Mouse (Mus musculus) embryonic stem cell, embryonic (primary cell): ENCODE measurements around the gene Ube2r2.

Experiments
- CTCF ChIA-PET, 4 experiments: fragments of 300-600 bp in 2 of 4; fragments of 350-600 bp in 2 of 4; sonication (Branson Sonifier 250); formaldehyde crosslinking; loops; one replicate each; lab custom pipeline; 2022; ENCODE audit warnings: inconsistent platforms in 2 of 4; lab: Charles Lee
- POLR2A ChIA-PET, 4 experiments: fragments of 300-600 bp in 2 of 4; fragments of 350-600 bp in 2 of 4; sonication (Branson Sonifier 250); formaldehyde crosslinking; loops; one replicate each; lab custom pipeline; 2022; ENCODE audit warnings: antibody characterized with exemption in 4 of 4, inconsistent platforms in 1 of 4; lab: Charles Lee

Ube2r2 gene

GRCm38 (mm10) chr4:41136811-41137210 is 1.3 kb downstream of the Ube2r2 start:
- ChIA-PET POLR2A (interaction anchor here in 3 of 4 experiments (0.6 to 3.4 kb wide), 34 partner anchors 8 to 430 kb away, joined by 3 to 22 read pairs (median 4); partner anchors contain the start of genes Nol6 (in 2 of the 3), Ubap2 (in 2 of the 3), Aqp3 (in 1 of the 3) and Dcaf12 (in 1 of the 3)), CTCF (interaction anchor here (0.7 to 1.5 kb wide), 5 partner anchors 9 to 368 kb away, joined by 3 to 13 read pairs (median 3); partner anchors contain the start of gene Aqp3 (in 1 of the 4))

DNA sequence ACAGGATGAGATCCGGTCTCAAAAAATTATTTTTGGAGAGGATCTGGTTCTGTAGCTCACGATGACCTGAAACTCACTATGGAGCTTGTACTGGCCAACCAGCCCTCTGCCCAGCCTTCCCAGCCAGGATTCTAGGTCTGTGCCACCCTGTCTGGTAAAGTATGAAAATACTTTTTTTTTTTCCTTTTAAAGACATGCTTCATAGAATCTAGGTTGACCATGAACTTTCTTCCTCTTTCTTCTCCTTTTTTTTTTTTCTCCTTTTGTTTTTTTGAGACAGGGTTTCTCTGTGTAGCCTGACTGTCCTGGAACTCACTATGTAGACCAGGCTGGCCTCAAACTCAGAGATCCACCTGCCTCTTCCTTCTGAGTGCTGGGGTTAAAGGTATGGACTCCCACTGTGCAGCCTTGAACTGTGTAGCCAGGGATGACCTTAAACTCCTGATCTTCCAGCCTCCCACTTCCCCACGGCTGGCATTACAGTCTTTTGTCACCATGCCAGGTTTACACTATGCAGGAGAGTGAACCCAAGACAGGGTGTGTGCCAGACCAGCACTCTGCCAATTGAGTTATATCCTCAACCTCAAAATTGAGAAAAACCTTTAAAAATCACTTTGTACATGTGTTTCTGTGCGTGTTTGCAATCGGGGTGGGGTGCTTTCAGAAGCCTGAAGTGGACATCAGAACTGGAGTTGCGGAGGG is 4.8 kb downstream of the Ube2r2 start:
- POLR2A ChIA-PET, result interaction anchor here (0.6 to 3.3 kb wide), 11 partner anchors 9 to 82 kb away, joined by 3 to 21 read pairs (median 6); partner anchors contain the start of gene Nol6 (in 1 of the 4)
- CTCF ChIA-PET, result interaction anchor here in 2 of 4 experiments (1.0 to 3.1 kb wide), 3 partner anchors 14 to 26 kb away, joined by 3 to 18 read pairs (median 4); no protein-coding TSS in a partner anchor

DNA sequence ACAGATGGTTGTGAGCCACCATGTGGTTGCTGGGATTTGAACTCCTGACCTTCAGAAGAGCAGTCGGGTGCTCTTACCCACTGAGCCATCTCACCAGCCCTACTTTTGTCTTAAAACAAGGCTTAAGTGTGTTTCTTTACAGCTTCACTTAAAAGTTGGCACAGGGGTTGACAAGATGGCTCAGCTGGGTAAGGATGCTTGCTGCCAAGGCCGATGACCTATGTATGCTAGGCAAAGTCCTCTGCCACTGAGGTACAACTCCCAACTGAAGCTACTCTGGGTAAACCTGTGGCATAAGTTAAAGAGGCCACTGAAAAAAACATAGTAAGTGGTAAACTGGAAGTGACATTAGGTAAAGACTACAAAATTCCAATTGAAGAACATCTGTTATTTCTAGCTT is 7.1 kb downstream of the Ube2r2 start:
- CTCF ChIA-PET, result interaction anchor here (0.6 to 3.1 kb wide), 9 partner anchors 11 to 361 kb away, joined by 3 to 18 read pairs (median 4); partner anchors contain the start of gene Ubap1 (in 1 of the 4)
- POLR2A ChIA-PET, result interaction anchor here (0.5 to 6.5 kb wide), 22 partner anchors 8 to 229 kb away, joined by 3 to 57 read pairs (median 4); partner anchors contain the start of gene Nol6 (in 3 of the 4)

DNA sequence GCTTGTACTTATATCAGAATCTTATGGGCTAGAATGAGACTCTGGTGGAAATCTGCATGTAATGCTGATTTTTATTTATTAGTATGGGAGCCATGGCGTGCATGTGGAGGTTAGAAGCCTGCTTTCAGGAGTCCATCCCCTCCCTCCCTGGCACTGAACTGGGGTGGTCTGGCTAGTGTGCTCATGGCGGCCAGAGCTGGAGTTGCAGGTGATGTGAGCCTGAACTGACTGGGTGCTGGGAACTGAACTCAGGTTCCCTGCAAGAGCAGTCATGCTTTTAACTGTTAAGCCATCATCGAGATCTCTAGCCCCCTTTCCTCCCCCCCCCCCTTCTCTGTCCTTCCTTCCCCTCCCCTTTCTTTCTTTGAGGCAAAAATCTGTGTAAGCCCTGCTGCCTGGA is 14.3 kb downstream of the Ube2r2 start:
- ChIA-PET POLR2A (interaction anchor here in 2 of 4 experiments (0.6 to 2.7 kb wide), 12 partner anchors 8 to 558 kb away, joined by 3 to 11 read pairs (median 4); partner anchors contain the start of gene Nol6 (in 1 of the 2)), CTCF (interaction anchor here in 3 of 4 experiments (0.5 to 2.5 kb wide), 9 partner anchors 12 to 528 kb away, joined by 3 to 9 read pairs (median 3); no protein-coding TSS in a partner anchor)

DNA sequence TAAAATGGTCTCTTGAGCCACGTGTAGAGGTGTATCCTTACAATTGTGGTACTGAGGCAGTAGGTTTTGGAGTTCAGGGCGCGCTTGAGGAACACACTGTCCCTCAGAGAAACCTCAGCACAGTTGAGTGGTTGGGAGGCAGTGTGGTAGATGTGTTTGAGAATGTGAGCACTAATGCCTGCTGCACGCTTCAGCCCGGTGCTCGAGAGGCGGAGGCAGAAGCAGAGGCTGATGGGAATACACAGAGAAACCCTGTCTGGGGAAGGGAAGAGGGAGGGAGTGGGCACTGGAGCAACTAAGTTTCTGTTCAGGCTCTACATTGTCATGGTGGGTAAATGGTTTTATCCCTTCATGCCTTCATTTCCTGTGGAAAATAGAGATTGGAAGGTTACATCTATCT is 15.6 kb downstream of the Ube2r2 start:
- CTCF ChIA-PET, result interaction anchor here in 2 of 4 experiments (3.0 to 5.0 kb wide), 2 partner anchors 14 kb away, joined by 20 to 36 read pairs; no protein-coding TSS in a partner anchor

GRCm38 (mm10) chr4:41153146-41153545 is 17.6 kb downstream of the Ube2r2 start:
- CTCF ChIA-PET, result interaction anchor here (0.6 to 5.0 kb wide), 13 partner anchors 9 to 580 kb away, joined by 3 to 36 read pairs (median 4); partner anchors contain the start of gene Nol6 (in 1 of the 4)
- POLR2A ChIA-PET, result interaction anchor here (0.6 to 8.1 kb wide), 25 partner anchors 9 to 244 kb away, joined by 3 to 70 read pairs (median 4); partner anchors contain the start of gene Nol6 (in 2 of the 4)

More for the DNA sequence above, 15.6 kb downstream of the Ube2r2 start:
- POLR2A ChIA-PET, result interaction anchor here in 2 of 4 experiments (1.0 to 4.5 kb wide), 7 partner anchors 9 to 40 kb away, joined by 3 to 70 read pairs (median 8); no protein-coding TSS in a partner anchor

- ChIA-PET POLR2A (interaction anchor here in 3 of 4 experiments (0.7 to 8.1 kb wide), 29 partner anchors 8 to 329 kb away, joined by 3 to 57 read pairs (median 5); partner anchors contain the start of genes Nol6 (in 2 of the 3), Aqp3 (in 1 of the 3), Ubap1 (in 1 of the 3) and Ubap2 (in 1 of the 3)), CTCF (interaction anchor here (0.7 to 2.1 kb wide), 13 partner anchors 8 to 1833 kb away, joined by 3 to 11 read pairs (median 3); partner anchors contain the start of gene Fam219a (in 1 of the 4))
Measured at GRCm38 (mm10) chr4:41156961-41157360, 21.4 kb downstream of the Ube2r2 start.

DNA sequence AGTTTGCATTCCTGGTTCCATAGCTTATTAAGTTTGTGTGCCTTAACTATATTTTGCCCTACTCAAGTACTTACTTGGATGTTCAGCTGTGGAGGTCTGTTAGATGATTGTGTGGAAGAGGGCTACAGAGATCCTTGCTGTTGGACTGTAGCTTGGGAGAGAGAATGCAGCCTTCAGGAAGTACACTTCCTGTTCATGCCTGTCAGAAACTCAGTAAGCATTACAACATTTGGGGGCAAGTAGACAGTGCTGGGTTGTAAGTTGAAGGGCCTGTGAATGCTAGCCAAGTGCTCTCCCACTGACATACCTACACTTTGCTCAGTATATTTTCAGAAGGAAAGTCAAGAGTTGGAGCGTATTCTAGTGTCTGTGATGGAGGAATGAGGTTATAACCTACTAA is 22.7 kb downstream of the Ube2r2 start:
- ChIA-PET POLR2A (interaction anchor here in 2 of 4 experiments (0.6 to 8.1 kb wide), 13 partner anchors 7 to 50 kb away, joined by 3 to 57 read pairs (median 6); partner anchors contain the start of genes Nol6 (in 1 of the 2) and Ube2r2 (in 1 of the 2)), CTCF (interaction anchor here in 2 of 4 experiments (1.1 to 1.8 kb wide), 4 partner anchors 17 to 108 kb away, joined by 3 to 5 read pairs (median 3); no protein-coding TSS in a partner anchor)

DNA sequence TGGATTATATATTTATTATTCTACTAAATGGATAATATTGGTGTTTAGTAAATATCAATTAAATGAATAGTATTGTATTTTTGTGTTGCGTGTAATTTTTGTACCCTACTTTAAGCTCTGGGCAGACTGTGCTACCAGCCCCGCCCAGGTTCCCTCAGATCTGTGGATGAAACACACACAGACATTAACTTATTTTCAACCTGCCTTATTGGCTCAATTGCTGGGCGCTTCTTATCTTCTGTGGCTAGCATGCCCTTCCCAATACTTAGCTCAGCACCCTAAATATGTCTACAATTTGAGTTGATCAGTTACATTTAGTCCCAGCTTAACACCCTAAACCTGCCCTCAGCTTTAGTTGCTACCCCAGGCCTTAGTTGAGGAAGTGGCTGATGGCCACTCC is 25.7 kb downstream of the Ube2r2 start:
- ChIA-PET CTCF (interaction anchor here in 1 of 4 experiments (1.1 kb wide), 1 partner anchor 16 kb away, joined by 3 read pairs; no protein-coding TSS in a partner anchor), POLR2A (interaction anchor here in 2 of 4 experiments (0.6 to 6.4 kb wide), 12 partner anchors 8 to 114 kb away, joined by 3 to 70 read pairs (median 4); partner anchors contain the start of genes Nol6 (in 2 of the 2), Aqp3 (in 1 of the 2), Ubap2 (in 1 of the 2) and Ube2r2 (in 1 of the 2))

GRCm38 (mm10) chr4:41164974-41165373 is 29.4 kb downstream of the Ube2r2 start:
- CTCF ChIA-PET, result interaction anchor here (0.6 to 4.0 kb wide), 37 partner anchors 8 to 377 kb away, joined by 3 to 40 read pairs (median 5); partner anchors contain the start of gene Nol6 (in 1 of the 4)
- POLR2A ChIA-PET, result interaction anchor here (0.6 to 6.4 kb wide), 53 partner anchors 8 to 381 kb away, joined by 3 to 70 read pairs (median 4); partner anchors contain the start of genes Nol6 (in 2 of the 4) and Ubap1 (in 1 of the 4)

- CTCF ChIA-PET, result interaction anchor here (0.6 to 4.0 kb wide), 48 partner anchors 9 to 337 kb away, joined by 3 to 40 read pairs (median 4); partner anchors contain the start of genes Nol6 (in 3 of the 4) and AI464131 (in 1 of the 4)
- POLR2A ChIA-PET, result interaction anchor here (0.6 to 6.4 kb wide), 47 partner anchors 9 to 117 kb away, joined by 3 to 70 read pairs (median 5); partner anchors contain the start of genes Nol6 (in 2 of the 4) and Ubap2 (in 1 of the 4)
Measured at GRCm38 (mm10) chr4:41165693-41166475, 30.3 kb downstream of the Ube2r2 start.

DNA sequence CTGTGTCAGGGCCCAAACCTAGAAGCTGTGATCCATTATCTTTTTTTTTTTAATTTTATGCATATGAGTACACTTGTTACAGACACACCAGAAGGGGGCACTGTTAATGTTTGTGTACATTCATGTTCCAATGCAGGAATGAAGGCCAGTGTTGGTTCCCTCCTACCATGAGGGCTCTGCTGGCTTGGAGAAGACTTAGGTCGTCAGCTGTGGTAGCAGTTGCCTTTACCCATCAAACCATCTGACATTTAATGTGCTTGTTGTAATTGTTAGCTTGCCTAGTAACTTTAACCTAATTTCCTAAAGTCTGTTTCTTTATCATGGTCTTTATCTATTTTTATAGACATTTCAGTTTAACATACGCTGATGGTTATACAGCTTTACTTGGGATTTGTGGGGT is 35.4 kb downstream of the Ube2r2 start:
- CTCF ChIA-PET, result interaction anchor here in 2 of 4 experiments (0.6 to 1.3 kb wide), 3 partner anchors 21 to 211 kb away, joined by 3 read pairs; no protein-coding TSS in a partner anchor

DNA sequence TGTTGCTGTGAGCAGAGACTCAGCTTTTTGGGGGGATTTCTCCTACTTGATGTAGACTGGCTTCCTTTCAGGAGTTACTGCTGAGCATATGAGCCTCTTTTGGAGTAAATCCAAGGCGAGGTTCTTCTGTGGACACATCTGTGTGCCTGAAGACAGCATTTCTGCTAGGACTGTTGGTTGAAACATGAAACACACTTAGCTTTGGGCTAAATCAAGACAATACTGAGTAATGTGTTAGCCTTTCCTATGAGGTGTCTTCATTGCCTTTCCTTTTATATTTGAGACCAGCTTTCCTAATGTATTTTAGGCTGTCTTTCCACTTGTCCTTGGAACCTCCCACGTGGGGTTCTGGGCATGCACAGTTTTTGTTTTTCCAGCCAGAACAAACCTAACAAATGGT is 39.1 kb downstream of the Ube2r2 start:
- CTCF ChIA-PET, result interaction anchor here in 1 of 4 experiments (1.1 kb wide), 1 partner anchor 8 kb away, joined by 3 read pairs; no protein-coding TSS in a partner anchor

More for the DNA sequence above, 35.4 kb downstream of the Ube2r2 start:
- POLR2A ChIA-PET, result interaction anchor here in 3 of 4 experiments (0.7 to 2.9 kb wide), 5 partner anchors 14 to 139 kb away, joined by 3 to 12 read pairs (median 3); no protein-coding TSS in a partner anchor

DNA sequence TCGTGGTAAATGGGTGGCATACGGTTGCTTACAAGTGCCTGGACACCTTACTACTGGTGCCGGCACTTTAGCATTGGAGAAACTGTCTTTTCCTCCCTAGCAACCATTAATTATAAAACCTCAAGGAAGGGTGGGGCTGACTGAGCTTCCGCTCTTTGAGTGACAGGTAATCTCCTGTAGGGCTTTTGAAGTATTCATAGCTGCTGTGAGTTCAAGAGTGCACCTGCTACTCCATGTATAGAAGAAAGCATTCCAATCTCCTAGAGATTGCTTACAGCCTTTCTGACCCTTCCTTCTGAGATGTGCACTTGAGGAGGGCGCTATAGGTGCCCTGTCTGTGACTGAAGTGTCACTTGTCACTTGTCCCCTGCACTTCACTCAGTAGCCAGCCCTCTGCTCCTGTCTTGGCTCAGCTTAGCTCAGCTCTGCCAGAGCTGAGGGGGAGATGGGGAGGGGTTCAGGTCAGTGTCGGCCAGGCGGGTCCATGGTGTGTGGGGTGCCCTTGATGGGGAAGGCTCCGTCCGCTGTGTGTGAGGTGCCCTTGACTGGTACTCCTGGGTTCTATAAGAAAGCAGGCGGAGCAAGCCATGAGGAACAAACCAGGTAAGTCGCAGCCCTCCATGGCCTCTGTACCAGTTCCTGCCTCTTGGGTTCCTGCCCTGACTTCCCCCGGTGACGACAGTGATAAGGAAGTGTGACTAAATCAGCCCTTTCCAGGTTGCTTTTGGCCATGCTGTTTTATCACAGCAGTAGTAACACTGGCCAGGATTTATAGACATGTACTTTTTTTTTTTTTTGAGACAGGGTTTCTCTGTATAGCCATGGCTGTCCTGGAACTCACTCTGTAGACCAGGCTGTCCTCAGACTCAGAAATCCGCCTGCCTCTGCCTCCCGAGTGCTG is 44.5 kb downstream of the Ube2r2 start:
- CTCF ChIA-PET, result interaction anchor here in 2 of 4 experiments (0.7 to 0.8 kb wide), 4 partner anchors 15 to 117 kb away, joined by 3 to 5 read pairs (median 4); no protein-coding TSS in a partner anchor
- POLR2A ChIA-PET, result interaction anchor here in 3 of 4 experiments (0.6 to 1.6 kb wide), 8 partner anchors 11 to 117 kb away, joined by 3 to 5 read pairs (median 4); partner anchors contain the start of gene Nol6 (in 2 of the 3)

More for the DNA sequence above, 39.1 kb downstream of the Ube2r2 start:
- POLR2A ChIA-PET, result interaction anchor here in 2 of 4 experiments (1.1 to 1.6 kb wide), 4 partner anchors 9 to 99 kb away, joined by 3 to 4 read pairs (median 3); no protein-coding TSS in a partner anchor

- CTCF ChIA-PET, result interaction anchor here in 1 of 4 experiments (0.5 kb wide), 1 partner anchor 426 kb away, joined by 4 read pairs; no protein-coding TSS in a partner anchor
- POLR2A ChIA-PET, result interaction anchor here in 3 of 4 experiments (0.8 to 2.9 kb wide), 18 partner anchors 12 to 172 kb away, joined by 3 to 10 read pairs (median 3); partner anchors contain the start of gene Ubap2 (in 1 of the 3)
Measured at GRCm38 (mm10) chr4:41189809-41190208, 54.3 kb downstream of the Ube2r2 start.
